In the genomic region with DNA sequence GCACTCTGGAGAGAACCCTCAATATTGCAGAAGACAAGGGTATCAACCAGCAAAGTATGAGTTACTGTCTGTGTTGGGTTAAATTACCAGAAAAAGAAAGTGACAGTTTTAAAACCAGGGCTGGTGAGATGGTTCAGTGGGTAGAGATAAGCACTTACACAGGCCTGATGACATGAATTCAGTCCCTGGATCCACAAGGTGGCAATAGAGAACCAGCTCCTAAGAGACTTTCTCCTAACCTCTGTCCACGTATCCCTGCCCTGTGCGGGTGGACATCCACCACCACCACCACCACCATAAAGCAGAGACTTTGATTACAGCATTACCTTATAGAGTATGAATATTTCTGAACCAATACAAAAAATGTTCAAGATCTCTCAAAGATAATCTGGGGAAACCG, we compare ENCODE assay signal across 7 mouse cellular contexts. TPM values are rescaled to one million over a fixed set of nuclear protein-coding genes. Genes with fewer than 3 reads are reported as not detected.
DNase-seq lines count a peak whose midpoint lies in the region; ATAC-seq and TF ChIP-seq lines count a peak whose summit lies in the region.

No protein-coding gene starts in this region.

- TF ChIP-seq CTCF in layer of hippocampus, adult 2 months (conservative IDR thresholded peaks at IDR 0.05) = peak; percentile 72

- H3K27ac ChIP-seq in layer of hippocampus, adult 2 months = peak overlapping the region; percentile 81
- no peak overlapping the region for H3K27ac ChIP-seq in forebrain, embryonic 12.5 days

- ATAC-seq in erythroblast, adult 5-6 weeks (replicated peaks; ENCODE audit: low FRiP score, poor library complexity, severe bottlenecking) = peak; percentile 51; the same call in 1 of the 2 replicates
- no peak for ATAC-seq in forebrain, embryonic 12.5 days (ENCODE audit: low FRiP score)

- no peaks in the 10 kb centered on the region for H3K27me3 ChIP-seq in forebrain, embryonic 12.5 days

- no peak for DNase-seq in layer of hippocampus, adult 2 months (ENCODE audit: low spot score in 2 of 2)
- no peak for DNase-seq in layer of hippocampus, postnatal 14 days (ENCODE audit: low spot score in 2 of 2)
- DNase-seq in adipocyte (ENCODE audit: low spot score) = peak; percentile 35
- DNase-seq in retina, postnatal 1 day = peak; percentile 56
- DNase-seq in layer of hippocampus, adult 9-10 months (ENCODE audit: low spot score) = no peak

- H3K4me2 ChIP-seq in forebrain, embryonic 12.5 days = no peak overlapping the region

- no peaks in the 10 kb centered on the region for H3K9me3 ChIP-seq in forebrain, embryonic 12.5 days

- no peak overlapping the region for H3K9ac ChIP-seq in forebrain, embryonic 12.5 days

- H3K36me3 ChIP-seq in forebrain, embryonic 12.5 days (replicated peaks) = peaks cover 39% of the 10 kb centered on the region

- H3K4me1 ChIP-seq in forebrain, embryonic 12.5 days = no peaks in the 10 kb centered on the region

- H3K4me3 ChIP-seq in layer of hippocampus, adult 2 months = no peak overlapping the region
- H3K4me3 ChIP-seq in forebrain, embryonic 12.5 days (replicated peaks) = no peak overlapping the region

- WGBS in forebrain, embryonic 12.5 days = 65% methylated on average over 3 of the region's 3 CpGs

RNA-seq across cellular contexts. Expression of a gene that starts 51.6 kb away (rescaled TPM):
- total RNA-seq in layer of hippocampus, adult 2 months (2021) = 10 to 100 TPM; 22.0 to 23.1 TPM
- total RNA-seq in layer of hippocampus, postnatal 14 days (2021) = 10 to 100 TPM; 16.8 to 17.2 TPM
- total RNA-seq in erythroblast, adult 5-6 weeks (2015; ENCODE audit: low replicate concordance) = 4.2 and 9.2 TPM in 2 replicates
- total RNA-seq in erythroblast, adult 5-6 weeks (2017; ENCODE audit: low replicate concordance) = 7.1 and 17.3 TPM in 2 replicates
- polyA plus RNA-seq in forebrain, embryonic 12.5 days (2016; fragmentation: Nextera tagmentation; extraction: Ambion mirVana) = 10.7 and 11.0 TPM in 2 replicates

RNA-seq across cellular contexts. Expression of a gene that starts 54.1 kb away (rescaled TPM):
- 10 to 100 TPM; 33.1 to 33.6 TPM for total RNA-seq in layer of hippocampus, adult 2 months (2021)
- 10 to 100 TPM; 32.1 to 32.8 TPM for total RNA-seq in layer of hippocampus, postnatal 14 days (2021)
- 8.3 and 9.0 TPM in 2 replicates for total RNA-seq in erythroblast, adult 5-6 weeks (2015; ENCODE audit: low replicate concordance)
- total RNA-seq in erythroblast, adult 5-6 weeks (2017; ENCODE audit: low replicate concordance) = 10.3 and 14.1 TPM in 2 replicates
- 30.7 and 32.4 TPM in 2 replicates for polyA plus RNA-seq in forebrain, embryonic 12.5 days (2016; fragmentation: Nextera tagmentation; extraction: Ambion mirVana)

Comparison
In these comparisons a context has a peak if more than half of its experiments do, and no peak if none do; other contexts are left out.
1. DNase-seq: peak in adipocyte (single experiment) and retina, postnatal 1 day (single experiment); none in layer of hippocampus, adult 2 months (0 of 2), layer of hippocampus, postnatal 14 days (0 of 2) and layer of hippocampus, adult 9-10 months (single experiment).